Mouse (Mus musculus) kidney, postnatal 25 days (tissue): ENCODE results near the gene Actr2.
"Not testable (repeated sequence)": the region's sequence is repeated elsewhere in the genome, so short reads cannot be mapped to it uniquely, and the experiment has no call there.

Experiments used
- DNase-seq, 2 experiments: peaks; one replicate each; pipeline ENCODE4 v3.0.0; 2021; ENCODE audit warnings: mixed read lengths in 2 of 2

Gene Actr2

GRCm38 (mm10) chr11:20116030-20116551, 3.4 kb upstream of the Actr2 start:
- DNase-seq: no peak

GRCm38 (mm10) chr11:20112006-20112740, 540 bp downstream of the Actr2 start:
- peak; percentile 76 to 90 for DNase-seq

- DNase-seq: no peak
Observed at GRCm38 (mm10) chr11:20108151-20108550, 4.6 kb downstream of the Actr2 start.

GRCm38 (mm10) chr11:20107683-20108082, 5.0 kb downstream of the Actr2 start:
- no peak for DNase-seq

- no peak for DNase-seq
Observed at GRCm38 (mm10) chr11:20106946-20107345, 5.8 kb downstream of the Actr2 start.

GRCm38 (mm10) chr11:20103949-20104348, 8.8 kb downstream of the Actr2 start:
- DNase-seq: no peak

GRCm38 (mm10) chr11:20086306-20086705, 26.4 kb downstream of the Actr2 start:
- DNase-seq: no peak

GRCm38 (mm10) chr11:20085635-20086034, 27.1 kb downstream of the Actr2 start:
- no peak for DNase-seq

GRCm38 (mm10) chr11:20075415-20075814, 37.3 kb downstream of the Actr2 start:
- DNase-seq: no peak

GRCm38 (mm10) chr11:20072826-20073225, 39.9 kb downstream of the Actr2 start:
- DNase-seq: no peak

GRCm38 (mm10) chr11:20072174-20072573, 40.5 kb downstream of the Actr2 start:
- DNase-seq: peak in 1 of 2 experiments; percentile 54

GRCm38 (mm10) chr11:20068346-20069004, 44.2 kb downstream of the Actr2 start:
- DNase-seq: no peak

- no peak for DNase-seq
Observed at GRCm38 (mm10) chr11:20067521-20067920, 45.2 kb downstream of the Actr2 start.

- DNase-seq: peak in 1 of 2 experiments; percentile 6
Observed at GRCm38 (mm10) chr11:20066106-20066505, 46.6 kb downstream of the Actr2 start.

GRCm38 (mm10) chr11:20064926-20065325, 47.8 kb downstream of the Actr2 start:
- no peak for DNase-seq

GRCm38 (mm10) chr11:20064086-20064485, 48.6 kb downstream of the Actr2 start:
- not testable (repeated sequence) for DNase-seq

- not testable (repeated sequence) for DNase-seq
Observed at GRCm38 (mm10) chr11:20062801-20063200, 49.9 kb downstream of the Actr2 start.

GRCm38 (mm10) chr11:20059736-20060135, 53.0 kb downstream of the Actr2 start:
- no peak for DNase-seq

- DNase-seq: no peak
Observed at GRCm38 (mm10) chr11:20057429-20057828, 55.3 kb downstream of the Actr2 start.

- DNase-seq: no peak
Observed at GRCm38 (mm10) chr11:20056168-20056567, 56.5 kb downstream of the Actr2 start.

- DNase-seq: no peak
Observed at GRCm38 (mm10) chr11:20054617-20055016, 58.1 kb downstream of the Actr2 start.

- DNase-seq: no peak
Observed at GRCm38 (mm10) chr11:20053951-20054350, 58.8 kb downstream of the Actr2 start.

GRCm38 (mm10) chr11:20052814-20053536, 59.7 kb downstream of the Actr2 start:
- no peak for DNase-seq
